Mouse (Mus musculus) mesoderm, embryonic 11.5 days (tissue): Measurements from ENCODE around the gene Art3.
"Not testable (repeated sequence)": the region's sequence is repeated elsewhere in the genome, so short reads cannot be mapped to it uniquely, and the experiment has no call there.

Experiments used
- DNase-seq: peaks from one replicate; pipeline ENCODE4 v3.0.0-alpha.2; 2012; ENCODE audit warnings: low read depth, low spot score

The Art3 gene

DNA sequence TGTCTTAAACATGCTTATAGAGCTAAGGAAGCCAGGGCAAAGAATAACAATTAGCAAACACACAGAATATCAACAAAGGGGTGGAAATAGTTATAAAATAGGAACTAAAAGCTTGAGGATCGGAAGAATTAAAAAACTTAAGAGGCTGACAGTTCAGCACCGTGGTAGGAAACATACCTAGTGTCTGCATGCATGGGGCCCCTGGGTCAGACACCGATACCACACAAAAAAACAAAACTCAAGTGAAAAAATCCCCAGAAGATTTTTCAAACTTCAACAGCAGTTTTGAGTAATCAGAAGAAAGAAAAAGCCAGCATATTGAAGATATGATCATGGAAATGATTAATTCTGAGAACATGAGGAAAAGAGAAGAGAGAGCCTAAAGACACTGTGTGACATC, 5.1 kb downstream of the Art3 start:
- no peak for DNase-seq

DNA sequence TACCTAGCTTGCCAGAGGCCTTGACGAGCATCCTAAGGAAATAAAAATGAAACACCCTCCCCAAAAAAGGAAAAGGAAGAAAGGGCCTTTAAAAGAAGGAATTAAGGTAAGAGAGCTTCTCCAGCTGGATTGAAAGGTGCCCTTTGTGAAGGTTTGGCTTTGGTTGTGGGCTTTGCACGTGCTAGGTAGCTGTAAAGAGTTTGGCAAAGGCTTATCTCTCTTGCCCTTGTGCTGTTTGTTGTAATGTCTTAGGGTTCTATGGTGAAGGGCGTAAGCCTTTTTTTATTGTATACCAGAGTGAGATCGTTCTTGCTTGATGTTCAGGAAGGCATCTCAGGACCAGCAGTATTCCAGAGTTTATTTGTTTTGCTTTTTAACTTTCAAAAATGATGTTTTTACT, 9.0 kb downstream of the Art3 start:
- no peak for DNase-seq

DNA sequence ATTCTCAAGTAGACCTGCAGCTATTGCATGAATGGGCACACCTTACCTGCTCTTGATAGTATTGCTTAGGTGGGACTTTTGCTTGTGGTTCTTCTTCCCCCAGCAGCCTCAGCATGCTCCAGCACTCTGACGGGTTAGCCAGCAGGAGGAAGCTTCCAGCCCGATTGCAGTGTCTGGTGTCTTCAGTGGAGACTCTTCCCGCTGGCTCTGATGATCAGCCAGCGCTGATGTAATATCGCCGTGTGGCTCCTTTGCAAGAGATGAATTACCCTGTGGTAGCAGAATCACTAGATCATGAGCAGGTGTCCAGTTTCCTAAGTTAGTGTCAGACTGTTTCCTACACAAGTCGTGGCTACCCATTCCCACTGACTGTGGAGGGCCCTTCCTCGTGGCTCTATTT, 13.4 kb downstream of the Art3 start:
- no peak for DNase-seq

DNA sequence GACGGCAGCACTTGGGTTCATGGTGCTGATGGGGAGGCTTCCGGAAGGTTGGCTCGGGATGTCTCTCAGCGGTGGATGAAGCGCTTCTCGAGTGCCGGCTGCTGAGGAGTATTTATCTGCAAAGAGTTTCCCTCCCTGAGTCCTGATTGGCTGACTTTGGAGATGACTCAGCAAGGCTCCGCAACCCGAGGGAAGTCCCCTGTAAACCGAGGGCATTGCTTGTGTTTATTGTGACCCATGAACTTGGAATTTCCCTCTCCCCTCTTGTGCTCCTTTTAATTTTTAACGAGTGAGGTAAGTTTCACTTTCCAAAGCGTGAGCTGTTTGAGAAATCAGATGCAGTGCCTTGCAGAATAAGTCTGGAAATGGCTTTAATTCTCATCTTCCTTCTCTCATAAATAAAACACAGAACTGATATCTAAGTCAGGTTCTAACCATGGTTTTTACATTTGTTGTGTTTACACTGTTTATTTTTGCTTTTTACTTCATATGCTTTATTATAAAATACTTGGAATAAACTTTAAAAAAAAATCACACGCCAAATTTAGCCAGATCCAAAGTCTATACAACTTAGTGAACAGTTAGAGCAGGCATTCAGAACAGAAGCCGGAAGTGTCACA, 17.3 kb downstream of the Art3 start, which contains the start of gene Cxcl10:
Cxcl10 (minus strand) TSS at position 96 of the 620 bp plus-strand sequence.
- peak; percentile 60 for DNase-seq

DNA sequence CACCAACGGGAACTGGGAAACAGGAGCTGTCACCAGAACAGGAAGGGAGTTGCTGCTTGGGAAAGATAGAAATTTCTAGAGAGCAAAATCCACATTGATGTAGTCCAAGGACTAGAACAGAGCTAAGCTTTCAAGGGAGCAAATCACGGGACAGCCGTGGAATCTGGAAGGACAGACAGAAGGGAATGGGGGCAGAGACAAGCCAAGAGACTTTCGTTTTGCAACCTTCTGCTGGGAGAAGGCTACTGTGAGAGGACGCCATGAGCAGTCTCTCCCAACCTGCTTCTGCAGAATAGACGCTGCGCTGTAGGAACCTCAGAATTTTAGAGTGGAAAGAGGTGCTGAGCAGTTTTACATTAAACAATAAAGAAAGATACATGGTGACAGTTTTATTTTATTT, 18.1 kb downstream of the Art3 start:
- no peak for DNase-seq

DNA sequence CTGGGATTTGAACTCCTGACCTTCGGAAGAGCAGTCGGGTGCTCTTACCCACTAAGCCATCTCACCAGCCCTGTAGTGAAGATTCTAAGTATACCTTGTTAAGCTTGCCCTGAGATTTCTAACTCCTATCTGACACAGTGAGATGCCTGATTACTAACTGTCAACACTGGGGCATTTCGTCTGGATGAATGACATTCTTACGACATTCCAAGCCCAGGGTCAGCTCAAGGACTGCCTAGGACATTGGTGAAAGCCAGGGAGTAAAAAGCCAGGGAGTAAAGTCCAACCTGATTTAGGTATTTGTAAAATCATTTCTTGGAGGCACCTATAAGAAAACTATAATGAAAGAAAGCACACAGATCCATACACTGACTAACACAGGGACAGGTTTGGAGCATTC, 21.1 kb downstream of the Art3 start:
- not testable (repeated sequence) for DNase-seq

DNA sequence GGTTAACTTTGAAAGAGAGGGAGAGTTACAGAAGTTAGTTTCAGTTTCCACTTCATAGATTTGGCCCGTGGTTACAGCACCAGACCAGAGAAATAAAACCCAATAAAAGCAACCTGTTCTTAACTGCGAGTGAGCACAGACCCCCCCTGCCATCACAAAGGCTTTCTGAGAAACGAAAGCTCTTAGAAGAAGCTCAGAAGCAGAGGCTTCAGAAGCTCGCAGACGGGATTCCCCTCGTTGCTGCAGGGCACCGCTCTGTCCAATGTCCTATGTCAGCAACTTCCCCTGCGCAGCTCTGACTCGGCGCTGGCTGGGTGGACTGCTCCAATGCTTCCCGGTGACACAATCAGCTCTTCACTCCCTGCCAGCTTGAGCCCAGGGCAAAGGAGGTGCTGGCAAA, 21.9 kb downstream of the Art3 start:
- DNase-seq: no peak

DNA sequence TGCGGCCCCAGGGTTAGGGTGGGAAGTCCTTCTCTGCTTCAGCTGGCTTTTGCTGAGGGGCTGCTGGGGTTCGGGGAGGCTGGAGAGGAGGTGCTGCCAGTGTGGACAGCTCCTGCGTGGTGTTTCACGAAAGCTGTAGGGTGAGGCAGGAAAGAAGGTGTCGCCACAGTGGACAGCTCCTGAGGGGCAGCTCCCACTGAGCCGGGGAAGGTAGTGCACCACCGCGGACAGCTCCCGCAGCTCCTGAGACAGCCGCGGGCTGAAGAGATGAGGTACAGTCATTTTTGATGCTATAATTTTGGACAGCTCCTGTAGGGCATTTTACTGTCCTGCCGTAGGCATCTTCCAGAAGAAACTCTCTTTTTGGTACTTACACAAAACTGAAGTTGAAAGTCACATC, 26.4 kb downstream of the Art3 start:
- no peak for DNase-seq

DNA sequence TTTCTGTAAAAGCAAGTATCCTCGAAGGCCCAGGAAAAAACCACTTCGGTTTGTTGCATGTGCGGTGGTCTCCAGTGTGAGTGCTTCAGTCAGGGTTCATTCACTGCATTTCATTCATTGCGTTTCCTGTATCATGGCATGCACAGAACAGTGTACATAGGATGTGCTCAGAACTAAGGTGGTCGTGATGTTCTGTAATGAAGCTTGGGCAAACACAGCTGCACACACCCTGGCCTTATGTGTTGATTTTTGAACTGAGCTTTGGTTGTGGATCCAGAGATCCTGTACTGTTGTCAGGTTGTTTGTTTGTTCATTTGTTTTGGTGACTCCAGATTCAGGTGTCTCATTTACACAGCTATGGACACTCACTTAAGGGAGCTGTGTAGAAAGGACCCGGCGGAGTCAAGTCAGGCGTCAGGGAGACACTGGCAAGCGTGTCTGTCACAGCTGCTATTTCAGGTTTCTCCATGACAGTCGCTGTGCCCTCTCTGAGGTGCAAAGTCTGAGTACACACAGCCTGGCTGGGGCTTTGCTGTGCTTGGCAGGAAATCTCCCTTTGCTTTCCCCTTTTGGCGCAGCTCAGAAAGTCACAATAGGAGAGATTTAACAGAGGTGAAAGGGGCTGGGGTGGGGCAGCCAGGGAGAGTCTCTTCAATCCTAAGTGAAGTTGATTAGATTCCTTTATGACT, 27.3 kb downstream of the Art3 start:
- no peak for DNase-seq

DNA sequence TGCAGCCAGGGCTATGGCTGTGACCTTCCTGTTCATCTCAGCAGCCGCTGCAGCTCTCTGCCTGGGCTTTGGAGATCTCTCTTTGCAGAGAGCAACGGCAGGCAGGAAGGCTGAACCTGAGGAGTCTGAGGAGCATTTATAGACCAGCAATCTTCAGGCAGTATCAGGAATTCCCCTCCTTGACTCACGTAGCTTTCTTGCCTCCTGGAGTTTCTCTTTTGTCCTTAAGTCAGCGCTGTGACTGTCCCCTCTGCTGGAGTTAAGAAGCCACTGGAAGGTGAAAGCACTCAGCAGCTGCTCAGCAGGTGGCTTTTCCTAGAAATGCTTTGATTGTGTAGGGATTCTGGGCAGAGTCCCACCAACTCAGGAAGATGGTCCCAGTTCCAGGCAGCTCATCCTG, 31.6 kb downstream of the Art3 start:
- no peak for DNase-seq

DNA sequence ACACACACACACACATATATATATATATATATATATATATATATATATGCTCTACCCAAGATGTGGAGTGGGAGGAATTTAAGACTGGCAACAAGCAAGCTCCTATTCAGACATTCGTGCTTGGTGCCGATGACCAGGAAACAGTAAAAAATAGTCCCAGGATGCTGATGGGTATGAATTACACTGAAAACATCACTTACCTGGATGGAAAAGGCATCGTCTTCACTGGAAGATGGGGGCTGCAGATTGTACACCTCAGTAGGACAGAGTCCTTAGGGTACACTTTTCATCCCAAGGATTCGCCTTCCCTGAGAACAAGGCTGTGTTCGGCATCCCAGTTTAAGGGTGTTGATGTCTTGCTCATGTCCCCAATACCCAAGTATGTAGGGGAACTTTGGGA, 32.4 kb downstream of the Art3 start:
- DNase-seq: no peak

DNA sequence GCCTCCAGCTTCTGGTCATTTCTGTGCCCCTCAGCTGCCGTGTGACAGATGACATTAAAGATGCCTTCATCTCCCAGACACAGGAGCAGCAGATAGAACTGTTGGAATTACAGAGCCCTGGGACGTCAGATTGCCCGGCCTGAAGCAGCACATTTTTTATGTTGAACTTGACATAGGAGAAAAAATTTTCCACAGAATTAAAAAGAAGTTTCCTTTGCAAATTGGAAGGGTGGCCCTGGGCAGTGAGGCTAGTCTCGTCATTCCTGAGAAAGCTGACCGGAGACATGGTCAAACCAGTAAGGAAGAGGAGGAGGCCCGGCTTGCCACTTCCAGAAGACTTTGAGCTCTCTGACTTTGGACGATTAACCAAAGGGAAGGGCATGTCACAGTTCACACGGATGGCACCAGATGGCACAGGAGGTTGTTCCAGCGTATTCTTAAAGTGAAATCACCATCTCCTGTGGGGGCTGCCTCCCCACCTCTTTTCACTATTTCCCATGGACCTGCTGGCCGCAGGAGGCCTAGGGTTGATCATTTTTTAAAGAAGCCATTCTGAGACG, 33.6 kb downstream of the Art3 start:
- DNase-seq: no peak

DNA sequence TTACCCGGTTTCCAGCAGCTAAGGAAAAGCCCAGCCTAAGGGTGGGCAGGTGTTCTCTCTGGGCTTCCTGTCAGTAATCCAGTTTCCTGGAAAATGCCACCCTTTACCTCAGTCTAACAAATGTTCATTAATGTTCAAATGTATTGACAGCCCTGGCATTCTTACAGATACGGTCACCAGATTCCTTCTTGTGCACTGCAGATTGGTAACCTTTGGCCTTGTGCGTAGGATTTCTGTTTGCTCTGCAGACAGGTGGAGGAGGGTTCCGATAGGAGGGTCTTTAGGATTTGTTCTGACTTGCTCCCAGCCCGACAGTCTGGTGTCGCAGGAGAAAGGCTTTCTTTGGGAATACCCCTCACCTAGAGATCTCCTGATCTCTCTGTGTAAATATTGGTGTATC, 34.9 kb downstream of the Art3 start:
- no peak for DNase-seq

DNA sequence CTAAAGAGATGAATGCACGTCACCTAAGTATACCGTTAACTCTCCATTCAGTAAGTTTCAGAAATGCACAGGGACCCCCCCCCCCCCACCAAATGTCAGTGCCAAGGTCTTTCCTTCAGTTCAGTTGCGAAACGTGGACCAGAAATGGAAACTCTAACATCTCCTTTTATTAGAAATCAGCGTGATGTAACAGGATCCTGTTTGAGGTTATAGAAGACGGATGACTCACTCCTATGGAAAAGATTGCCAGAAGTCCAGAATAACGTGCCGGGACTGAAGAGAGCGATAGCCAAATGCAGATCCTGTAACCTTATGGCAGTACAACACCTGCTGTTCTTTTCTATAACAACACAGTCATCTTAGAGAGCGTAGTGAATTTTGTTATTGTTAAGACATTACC, 36.8 kb downstream of the Art3 start:
- DNase-seq: no peak

DNA sequence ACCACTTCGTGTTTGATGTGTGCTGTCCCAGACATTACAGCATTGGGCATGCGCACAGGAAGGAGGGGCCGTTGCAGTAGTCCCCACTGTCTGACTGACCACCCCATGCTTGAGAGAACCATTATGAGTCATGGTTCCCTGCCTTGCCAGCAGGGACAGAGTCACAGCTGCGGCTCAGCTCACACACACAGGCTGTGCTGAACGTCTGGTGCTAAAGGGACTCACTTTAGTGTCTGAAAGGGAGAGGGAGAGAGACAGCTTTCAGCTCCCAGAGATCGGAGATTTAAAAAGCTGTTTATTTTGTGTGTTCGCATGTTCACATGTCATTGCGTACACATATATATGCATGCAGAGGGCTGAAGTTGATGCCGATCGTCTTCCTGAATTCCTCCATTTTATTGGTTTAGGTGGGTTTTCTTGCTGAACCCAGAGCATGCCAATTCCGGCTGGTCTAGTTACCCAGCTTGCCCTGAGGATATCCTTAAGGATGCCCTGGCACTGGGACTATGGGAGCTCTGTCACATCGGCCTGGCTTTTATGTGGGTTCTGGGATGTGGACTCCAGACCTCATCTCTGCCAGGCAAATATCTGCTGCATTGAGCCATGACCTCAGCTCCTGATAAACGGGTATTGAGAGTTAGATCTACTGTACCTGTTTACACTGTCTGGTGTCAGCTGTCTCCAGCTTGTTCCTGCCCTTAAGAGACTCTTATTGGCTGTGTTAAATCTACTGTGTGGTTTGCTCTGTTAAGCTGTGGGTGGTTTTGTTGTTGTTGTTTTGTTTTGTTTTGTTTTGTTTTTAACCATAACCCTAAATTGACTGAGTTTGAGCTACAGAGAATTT, 37.7 kb downstream of the Art3 start:
- peak; percentile 42 for DNase-seq

DNA sequence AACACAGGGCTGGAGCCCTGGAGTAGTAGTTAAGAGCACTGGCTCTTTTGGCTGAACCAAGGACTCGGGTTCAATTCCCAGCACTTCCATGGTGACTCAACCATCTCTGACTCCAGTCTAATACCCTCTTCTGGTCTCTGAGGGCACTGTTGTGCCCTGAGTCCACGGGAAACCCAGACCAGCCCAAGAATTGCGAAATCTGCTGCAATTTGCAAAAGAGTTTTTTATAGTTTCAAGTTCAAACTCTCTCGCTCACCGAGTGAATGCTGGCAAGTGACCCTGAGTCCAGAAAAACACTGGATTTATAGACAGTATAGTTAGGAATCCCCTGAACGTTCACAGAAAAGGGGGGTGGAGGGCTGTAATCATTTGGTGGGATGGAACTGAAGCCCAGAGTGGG, 38.8 kb downstream of the Art3 start:
- DNase-seq: no peak

DNA sequence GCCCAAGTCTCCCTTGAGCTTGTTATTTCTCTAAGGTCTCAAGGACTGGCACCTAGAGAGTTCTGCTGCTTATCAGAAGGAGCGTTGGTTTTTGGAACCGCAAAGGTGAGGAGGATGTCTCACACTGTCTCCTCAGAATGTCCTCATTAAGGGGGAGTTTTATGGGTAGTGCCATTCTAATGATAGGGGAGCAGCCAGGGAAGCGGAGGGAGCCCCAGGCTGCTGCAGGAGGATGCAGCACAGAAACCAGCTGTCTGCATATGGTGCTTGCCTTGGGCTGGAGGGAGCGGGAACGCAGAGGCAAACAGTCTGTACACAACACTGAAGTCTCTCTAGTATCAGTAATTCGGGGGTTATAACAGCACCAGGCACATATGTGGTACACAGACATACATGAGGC, 39.3 kb downstream of the Art3 start:
- DNase-seq: no peak

DNA sequence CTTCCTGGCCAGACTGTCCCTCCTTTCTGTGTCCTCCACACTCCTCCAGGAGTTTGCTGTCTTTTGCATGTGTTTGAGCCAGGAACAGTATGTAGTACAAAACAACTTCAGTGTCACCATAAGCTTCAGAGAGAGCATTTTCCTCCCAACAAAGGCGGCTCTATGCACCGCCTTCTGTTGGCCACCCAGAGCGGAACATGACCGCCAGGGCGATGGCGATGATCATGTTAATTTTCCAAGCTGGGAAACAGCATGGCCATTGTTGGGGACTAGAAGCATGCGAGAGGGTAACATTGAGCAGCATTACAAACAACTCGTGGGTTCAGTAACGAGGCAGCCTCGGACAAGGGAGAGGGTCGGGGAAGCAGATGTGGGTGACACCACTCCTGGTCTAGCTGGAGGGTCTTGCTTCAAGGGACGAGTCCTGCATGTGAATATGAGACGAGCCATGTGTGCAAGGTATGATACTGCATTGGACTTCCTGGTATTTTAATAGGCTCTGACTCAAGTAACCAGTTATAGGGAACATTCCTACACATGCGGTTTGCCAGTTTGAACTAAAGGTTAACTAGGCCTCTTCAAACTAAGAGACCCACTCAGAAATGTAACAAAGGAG, 39.8 kb downstream of the Art3 start:
- peak; percentile 38 for DNase-seq

DNA sequence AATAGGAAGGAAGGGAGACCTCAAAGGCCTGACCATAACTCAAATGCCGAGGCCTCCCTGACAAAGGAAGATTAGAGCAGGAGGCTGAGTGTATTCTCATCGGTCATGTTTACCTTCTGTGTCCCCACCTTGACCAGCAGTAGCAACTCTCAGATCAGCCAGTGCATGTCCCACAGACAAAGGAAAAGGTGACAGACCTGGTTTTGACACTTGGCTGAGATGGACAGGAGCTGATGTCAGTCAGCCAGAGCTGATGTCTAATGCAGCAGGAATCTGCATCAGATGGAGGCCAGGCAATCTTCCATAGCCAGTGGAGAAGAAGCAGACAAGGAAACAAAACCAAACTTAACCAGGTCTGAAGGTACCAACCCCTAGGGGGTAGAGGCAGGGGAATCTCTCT, 41.0 kb downstream of the Art3 start:
- no peak for DNase-seq

DNA sequence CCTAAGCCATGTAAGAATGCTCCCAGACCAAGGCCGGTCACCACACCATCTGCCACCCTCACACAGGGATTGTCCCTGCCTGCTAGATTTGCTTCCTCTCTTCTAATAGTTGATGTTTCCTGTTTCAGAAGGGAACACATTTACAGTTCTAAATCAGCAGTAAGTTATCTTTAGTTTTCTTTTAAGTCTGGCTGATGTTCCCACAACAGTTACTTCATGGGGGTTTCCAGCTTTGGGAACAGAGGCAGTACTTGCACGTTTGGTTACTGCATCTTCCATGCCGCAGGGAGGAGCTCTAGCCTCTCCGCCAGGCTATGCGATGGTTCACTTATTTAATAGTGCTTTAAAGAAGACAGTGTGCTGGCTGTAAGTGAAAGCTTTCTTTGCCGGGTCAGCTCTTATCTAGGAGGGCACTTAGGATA, 43.1 kb downstream of the Art3 start:
- DNase-seq: no peak

DNA sequence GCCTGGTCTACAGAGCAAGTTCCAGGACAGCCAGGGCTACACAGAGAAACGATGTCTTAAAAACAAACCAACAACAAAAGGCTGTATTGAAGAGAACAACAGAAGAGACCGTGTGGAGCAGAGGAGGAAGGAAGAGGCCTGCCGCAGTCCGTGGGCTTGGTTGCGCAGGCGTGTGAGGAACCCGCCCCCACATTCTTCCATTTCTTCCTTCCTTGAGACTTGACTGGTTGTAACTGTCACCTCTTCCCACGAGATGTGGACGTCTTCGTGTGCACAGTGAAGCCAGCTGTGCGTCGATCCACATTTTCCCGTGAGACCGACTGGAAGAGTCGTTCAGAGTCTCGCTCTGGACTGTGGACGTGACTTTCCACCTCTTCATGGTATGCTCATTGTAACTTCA, 43.7 kb downstream of the Art3 start:
- DNase-seq: no peak

DNA sequence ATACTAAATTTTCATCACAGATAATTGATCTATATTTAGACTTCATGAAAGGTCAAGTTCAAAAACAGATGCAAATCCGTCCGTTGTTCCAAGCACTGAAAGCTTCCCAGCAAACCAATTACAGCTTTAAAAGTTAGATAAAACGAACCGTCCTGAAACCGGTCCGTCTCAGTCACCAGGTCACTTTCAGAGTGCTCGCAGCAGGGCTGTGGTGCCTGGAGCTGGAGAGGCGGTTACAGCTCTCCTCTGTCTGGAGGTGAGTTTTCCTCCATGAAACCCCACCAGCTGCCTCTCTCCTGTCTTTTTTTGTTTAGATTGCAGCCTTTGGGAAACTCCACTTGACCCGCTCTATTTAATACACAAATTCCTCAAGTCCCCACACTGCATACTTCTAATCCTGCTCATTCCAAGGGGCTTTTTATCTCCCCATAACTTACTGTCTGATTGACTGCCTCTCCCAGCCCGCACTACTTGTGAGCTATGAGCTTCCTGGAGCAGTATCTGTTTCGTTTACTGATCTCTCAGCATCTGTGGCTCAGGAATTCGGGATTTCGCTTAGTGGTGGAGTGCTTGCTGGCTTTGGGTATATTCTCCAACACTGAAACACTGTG, 45.3 kb downstream of the Art3 start:
- no peak for DNase-seq
